Mouse (Mus musculus) megakaryocyte, embryonic 14.5 days (primary cell): ENCODE measurements around the gene Rhno1.

Experiments
- FLI1 ChIP-seq: IDR thresholded peaks from 2 replicates; pipeline ENCODE4 v1.6.1; 2012; ENCODE audit warnings: low read length, inconsistent platforms, mixed read lengths
- GATA1 ChIP-seq: IDR thresholded peaks from 3 replicates; pipeline ENCODE4 v1.6.1; 2012; ENCODE audit warnings: mixed read lengths, low read length, inconsistent platforms, borderline replicate concordance

GRCm38 (mm10) chr6:128379636-128380035 lies 16.9 kb upstream of the Rhno1 start:
- TF ChIP-seq GATA1 = no peak
- no peak for TF ChIP-seq FLI1
